Mouse (Mus musculus) lung, adult 2 months (tissue): Measurements from ENCODE around the gene Mtx1.
A peak's percentile ranks its signal among the peaks of the same experiment; 100 is the strongest.

ENCODE experiments used
- CTCF ChIP-seq: fragments of 200-500 bp; IDR thresholded peaks from 2 replicates; pipeline ENCODE4 v1.5.1; 2011; ENCODE audit warnings: mild to moderate bottlenecking, low read length, control low read depth; ENCODE audit not compliant: insufficient read depth
- POLR2A ChIP-seq: fragments of 200-500 bp; IDR thresholded peaks from 2 replicates; pipeline ENCODE4 v1.6.1; 2011; ENCODE audit warnings: low read depth, mild to moderate bottlenecking, control low read depth, low read length, borderline replicate concordance; ENCODE audit errors: extremely low read depth

- TF ChIP-seq POLR2A: peak; percentile 52; the same call in 1 of the 2 replicates
- TF ChIP-seq CTCF: peak; percentile 76
Measured at GRCm38 (mm10) chr3:89228180-89228549, 1.3 kb upstream of the Mtx1 start.
